Mouse (Mus musculus): ENCODE data around the gene Rsf1. TPM values are rescaled to one million over a fixed set of nuclear protein-coding genes. Genes with fewer than 3 reads are reported as not detected.
A peak's percentile ranks its signal among the peaks of the same experiment; 100 is the strongest.

Rsf1 gene
- 10 to 100 TPM; 42.9 to 47.9 TPM for total RNA-seq (2021)

DNA sequence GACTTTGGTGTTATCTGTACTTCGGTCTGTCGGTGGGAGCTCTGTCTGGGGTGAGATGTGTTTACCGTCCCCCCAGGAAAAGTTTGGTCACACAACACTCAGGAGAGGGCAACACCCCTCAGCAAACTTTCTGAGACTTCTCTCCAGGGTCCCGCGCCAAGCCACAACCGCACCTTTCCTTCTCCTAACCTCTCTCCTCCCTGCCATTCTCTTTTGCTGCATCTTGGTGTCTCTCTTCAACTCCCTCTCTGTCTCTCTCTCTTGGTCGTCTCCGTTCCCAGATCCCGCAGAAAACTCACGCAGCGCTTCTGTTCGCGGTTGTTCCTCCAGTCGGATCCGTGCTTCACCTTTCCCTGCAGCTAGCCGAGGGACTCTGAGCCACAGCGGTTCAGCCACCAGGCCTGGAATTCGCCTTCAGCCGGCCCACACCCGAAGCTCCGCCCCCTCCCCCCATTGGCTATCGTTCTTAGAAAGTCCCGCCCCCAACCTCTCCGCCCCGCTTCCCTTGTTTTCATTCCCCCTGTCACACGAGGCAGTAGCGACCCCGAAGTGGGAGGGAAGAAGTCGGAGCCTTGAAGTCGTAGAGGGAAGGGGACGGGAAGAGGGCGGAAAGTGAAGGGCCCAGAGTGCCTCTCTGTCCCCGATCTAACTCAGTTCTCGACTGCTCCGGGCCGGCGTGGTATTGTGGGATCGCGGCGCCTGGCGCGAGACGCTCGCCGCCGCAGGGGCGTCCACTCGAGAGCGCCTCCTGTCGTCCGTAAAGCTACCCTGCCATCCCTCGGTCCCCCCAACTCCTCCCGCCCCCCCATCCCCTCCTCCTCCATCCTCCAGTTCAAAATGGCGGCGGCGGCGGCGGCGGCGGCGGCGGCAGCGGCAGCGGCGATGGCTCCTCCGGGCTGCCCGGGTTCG lies at the start of gene Rsf1, which contains the start of gene Aamdc:
Gene Rsf1, plus strand, starts transcription at position 823 of the 909 bp plus-strand sequence.
Gene Aamdc, minus strand, starts transcription at position 431 of the 909 bp plus-strand sequence.
- DNase-seq (ENCODE audit: low spot score in 2 of 2): peak; percentile 94 to 98
- intact Hi-C loops (cut with DNase I): loop anchor here (1.0 to 5.0 kb wide), 3 partner anchors 98 to 154 kb away; no protein-coding TSS in a partner anchor

DNA sequence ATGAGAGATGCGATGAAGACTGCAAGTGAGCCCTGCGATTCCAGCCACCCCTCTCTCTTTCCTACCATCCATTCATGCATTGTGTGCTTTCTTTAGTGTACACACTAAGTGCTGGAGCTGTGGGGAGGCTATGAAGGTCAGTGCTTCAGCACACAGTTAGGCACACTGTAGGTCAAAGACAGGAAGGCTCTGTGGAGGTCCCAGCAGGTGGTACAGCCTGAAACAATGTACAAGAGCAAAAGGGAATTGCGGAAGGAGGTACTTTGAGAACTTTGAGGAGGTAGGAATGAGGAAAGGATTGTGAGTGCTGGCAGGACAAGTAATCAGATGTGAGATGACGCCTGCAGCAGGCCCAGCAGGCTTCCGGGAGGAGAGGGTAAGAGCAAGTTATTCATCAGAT lies 44.2 kb upstream of the Rsf1 start:
- no peak for DNase-seq (ENCODE audit: low spot score in 2 of 2)
- intact Hi-C loops (cut with DNase I): no loop called here

DNA sequence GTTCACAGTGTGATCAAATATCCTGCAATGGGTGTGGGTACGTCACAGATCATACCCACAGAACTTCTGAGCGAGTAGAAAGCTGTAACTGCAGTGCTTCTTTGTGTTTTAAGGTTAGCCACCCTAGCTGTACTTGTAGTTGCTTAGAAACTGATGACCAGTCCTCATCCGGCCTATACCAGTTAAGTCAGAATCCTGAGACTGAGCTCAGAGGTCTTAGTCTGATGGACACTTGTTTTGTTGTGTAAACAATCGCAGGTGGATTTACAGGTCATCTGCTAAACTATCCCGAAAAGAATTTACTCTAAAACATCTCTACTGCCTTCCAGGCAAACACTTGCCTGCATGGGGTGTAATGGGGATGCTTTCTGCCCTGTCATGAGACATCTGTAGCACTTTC lies 43.1 kb upstream of the Rsf1 start:
- DNase-seq (ENCODE audit: low spot score in 2 of 2): no peak
- intact Hi-C loops (cut with DNase I): no loop called here

DNA sequence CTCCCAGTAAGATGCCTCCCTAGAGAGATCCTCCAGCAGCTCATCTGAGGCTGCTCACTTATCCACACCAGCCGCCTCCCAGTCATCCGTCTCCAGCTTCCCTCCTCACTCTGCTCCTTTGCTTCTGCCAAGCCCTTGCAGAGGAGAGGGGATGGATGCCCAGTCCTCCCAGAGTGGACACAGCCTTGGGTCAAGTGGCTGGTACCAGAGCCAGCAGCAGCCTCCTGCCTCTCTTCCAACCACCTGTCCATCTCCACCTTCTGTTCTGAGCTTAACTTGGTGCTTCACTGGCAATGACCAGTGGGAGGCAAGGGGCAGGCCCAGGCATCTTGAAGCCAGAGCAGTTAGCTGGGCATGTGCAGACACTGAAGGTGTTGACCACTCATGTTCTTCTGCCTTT lies 33.2 kb upstream of the Rsf1 start:
- DNase-seq (ENCODE audit: low spot score in 2 of 2): no peak
- intact Hi-C loops (cut with DNase I): no loop called here

DNA sequence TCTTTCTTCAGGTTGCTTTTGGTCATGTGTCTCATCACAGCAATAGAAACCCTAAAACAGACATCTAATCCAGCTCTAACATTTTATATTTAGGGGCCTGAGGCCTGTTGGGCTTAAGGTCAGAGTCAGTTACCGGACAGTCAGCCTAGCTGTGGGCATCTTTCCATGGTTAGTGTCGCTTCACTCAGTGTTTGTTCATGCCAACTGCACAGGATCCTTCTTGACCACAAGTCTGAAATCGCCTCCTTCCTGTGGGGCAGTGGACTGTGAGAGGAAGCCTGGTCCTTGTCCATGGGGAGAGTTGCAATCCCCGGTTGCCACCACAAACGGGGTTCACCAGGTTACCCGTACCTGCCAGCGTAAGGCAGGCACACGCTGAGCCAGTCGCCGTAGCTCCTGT lies 30.4 kb upstream of the Rsf1 start:
- DNase-seq (ENCODE audit: low spot score in 2 of 2): no peak
- intact Hi-C loops (cut with DNase I): no loop called here

DNA sequence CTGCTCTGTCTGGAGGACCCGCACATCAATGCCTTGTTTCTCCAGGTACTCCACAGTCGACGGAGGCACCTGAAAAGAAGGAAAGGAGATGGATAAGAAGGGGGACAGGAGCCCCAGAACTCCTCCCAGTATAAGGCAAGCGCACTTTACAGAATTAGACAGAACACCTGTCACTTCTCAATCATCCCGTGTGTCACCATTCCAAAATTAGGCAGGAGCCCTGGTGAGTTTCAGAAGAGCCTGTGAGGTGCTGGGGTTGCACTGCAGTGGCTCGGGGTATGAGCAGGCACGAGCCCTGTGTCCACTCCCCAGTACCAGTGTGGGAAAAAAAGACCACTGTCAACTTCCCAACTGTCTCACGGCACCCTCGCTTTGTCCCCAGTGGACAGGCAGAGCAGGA lies 29.0 kb upstream of the Rsf1 start:
- intact Hi-C loops (cut with DNase I): no loop called here
- no peak for DNase-seq (ENCODE audit: low spot score in 2 of 2)

DNA sequence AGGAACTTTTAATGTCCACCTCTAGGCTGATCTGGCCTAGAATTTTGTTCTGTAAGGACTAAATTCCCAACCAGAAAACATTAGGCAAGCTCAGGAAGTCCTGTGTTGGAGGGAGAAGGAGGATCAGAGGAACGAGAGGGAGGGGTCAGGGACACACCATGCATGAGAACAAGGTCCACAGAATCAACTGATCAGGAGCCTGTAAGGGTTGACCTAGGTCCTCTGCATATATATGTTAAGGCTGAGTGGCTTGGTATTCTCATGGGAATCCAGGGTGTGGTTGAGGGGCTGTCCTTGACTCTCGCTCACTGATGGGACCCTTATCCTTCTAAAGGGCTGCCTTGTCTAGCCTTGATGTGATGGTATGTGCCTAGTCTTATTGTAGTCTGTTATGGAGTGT lies 16.1 kb upstream of the Rsf1 start:
- DNase-seq (ENCODE audit: low spot score in 2 of 2): no peak
- intact Hi-C loops (cut with DNase I): no loop called here

DNA sequence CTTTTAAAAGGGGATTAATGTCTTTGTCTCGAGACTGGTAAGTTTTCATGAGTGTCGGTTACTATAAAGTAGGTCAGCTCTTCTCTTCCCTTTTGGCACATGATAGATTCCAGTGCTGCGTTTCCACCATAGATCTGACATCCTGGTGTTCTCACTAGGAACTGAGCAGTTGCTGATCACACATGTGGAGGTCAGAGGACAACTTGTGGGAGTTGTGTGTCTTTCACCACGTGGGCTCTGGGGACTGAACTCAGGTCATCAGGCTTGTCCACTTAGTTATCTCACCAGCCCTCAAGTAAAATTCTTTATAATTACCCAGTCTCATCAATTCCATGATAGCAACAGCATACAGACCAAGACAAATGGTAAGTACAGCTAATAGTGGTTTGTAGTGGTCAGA lies 10.3 kb upstream of the Rsf1 start:
- DNase-seq (ENCODE audit: low spot score in 2 of 2): no peak
- intact Hi-C loops (cut with DNase I): no loop called here

DNA sequence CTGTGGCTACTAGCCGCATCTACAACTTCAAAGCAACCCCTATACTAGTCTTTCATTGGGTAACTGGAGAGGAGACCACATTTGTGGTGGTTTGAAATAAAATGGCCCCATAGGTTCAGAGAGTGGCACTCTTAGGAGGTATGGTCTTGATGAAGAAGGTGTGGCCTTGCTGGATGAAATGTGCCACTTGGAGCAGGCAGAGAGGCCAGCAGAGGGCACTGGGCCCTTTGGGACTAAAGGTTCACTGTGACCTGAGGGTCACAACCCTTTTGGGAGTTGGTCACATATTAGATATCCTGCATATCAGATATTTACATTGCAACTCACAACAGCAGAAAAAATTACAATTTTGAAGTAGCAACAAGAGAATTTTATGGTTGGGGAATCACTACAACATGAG lies 9.3 kb upstream of the Rsf1 start:
- DNase-seq (ENCODE audit: low spot score in 2 of 2): no peak
- intact Hi-C loops (cut with DNase I): no loop called here

DNA sequence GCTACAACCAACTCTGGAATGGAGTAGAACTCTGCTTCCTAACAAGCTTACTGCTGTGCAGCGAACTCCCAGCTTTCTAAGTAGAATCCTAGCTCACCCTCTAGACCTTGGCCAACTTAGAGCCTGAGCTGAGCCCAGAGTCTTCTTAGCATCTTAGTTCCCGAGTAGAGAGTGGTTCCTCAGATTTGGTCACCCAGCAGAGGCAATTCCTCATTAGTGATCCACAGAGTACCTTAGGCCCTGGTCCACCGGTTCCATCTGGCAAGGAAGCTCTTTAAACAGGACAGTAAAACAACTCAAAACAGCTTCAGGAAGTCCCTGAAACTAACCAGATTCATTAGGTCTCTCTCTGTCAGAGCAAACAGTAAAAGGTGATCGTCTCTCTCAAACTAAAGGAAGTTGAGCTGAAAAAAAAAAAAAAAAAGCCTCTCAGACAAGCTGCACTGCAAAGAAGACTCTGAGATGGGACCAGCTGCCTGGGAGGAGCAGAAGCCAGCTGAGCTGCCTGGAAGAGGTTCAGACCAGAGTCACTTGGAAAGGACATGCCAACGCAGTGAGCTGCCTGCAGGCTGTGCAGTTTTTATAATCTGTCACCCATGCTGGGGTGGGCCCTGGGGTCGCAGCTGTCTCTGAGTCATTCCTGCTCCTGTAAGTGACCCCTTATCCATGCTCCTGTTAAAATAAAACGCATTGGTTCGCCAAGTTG lies 1.2 kb upstream of the Rsf1 start:
- intact Hi-C loops (cut with DNase I): loop anchor here (1.0 to 5.0 kb wide), 3 partner anchors 97 to 153 kb away; no protein-coding TSS in a partner anchor
- DNase-seq (ENCODE audit: low spot score in 2 of 2): peak; percentile 19 to 49

DNA sequence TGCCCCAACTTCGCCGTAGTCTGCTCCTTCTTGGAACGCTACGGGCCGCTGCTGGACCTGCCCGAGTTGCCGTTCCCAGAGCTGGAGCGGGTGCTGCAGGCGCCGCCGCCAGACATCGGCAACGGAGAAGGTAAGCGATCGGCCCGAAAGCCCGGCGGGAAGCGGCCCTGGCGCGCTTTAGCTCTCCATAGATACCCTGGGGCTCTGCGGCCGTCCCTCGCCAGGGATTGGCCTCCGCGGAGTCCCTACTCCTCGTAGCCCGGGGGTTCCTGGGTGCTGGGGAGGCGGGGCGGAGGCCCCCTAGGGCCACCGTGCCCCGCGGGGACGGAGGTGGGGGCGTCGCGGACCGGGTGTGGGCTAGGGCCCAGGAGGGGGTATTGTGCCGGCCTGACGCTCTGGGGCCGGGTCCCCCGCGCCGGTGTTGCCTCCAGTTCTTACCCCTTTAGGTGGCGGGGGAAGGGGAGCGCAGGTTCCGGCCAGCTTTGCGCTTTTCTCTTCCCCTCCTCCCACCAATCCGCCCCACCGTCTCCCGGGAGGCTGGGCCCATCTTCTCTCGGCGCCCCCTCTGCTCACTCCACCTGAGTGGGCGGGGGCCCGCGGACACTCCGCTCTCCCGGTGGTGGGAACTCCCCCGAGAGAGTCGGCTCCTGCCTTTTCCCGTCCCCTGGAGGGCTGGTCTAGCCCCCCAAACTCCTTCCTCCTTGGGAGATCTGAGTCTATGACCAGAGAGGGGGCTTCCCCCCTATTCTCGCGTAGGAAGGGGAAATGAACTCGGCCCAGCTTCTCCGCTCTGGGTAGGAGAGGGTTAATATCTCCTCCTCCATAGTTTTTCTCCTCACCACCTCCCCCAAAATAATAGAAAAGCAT lies 520 bp downstream of the Rsf1 start:
- peak; percentile 51 for DNase-seq (ENCODE audit: low spot score in 2 of 2)
- intact Hi-C loops (cut with DNase I): loop anchor here (1.0 to 5.0 kb wide), 5 partner anchors 57 to 155 kb away; partner anchors contain the start of gene Clns1a

DNA sequence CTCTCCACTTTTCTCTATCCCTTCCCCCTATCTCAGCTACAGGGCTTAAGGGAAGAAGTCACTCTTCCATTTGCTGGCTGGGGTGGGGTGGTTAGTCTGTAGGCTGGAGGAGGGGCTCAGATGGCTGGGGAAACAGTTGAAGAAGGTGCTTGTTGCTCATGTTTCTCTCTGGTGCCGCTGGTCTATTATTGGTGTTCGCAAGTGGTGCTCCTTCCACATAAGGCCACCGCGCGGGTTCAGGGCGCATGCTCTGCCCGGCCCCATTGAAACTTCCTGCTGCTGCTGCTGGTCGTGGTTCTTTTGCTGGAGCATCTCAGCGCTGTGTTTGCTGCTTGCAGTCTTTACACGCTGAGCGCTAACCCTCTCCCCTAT lies 1.1 kb downstream of the Rsf1 start:
- DNase-seq (ENCODE audit: low spot score in 2 of 2): peak; percentile 82 to 93
- intact Hi-C loops (cut with DNase I): loop anchor here (5.0 kb wide), 2 partner anchors 56 to 116 kb away; partner anchors contain the start of gene Clns1a

DNA sequence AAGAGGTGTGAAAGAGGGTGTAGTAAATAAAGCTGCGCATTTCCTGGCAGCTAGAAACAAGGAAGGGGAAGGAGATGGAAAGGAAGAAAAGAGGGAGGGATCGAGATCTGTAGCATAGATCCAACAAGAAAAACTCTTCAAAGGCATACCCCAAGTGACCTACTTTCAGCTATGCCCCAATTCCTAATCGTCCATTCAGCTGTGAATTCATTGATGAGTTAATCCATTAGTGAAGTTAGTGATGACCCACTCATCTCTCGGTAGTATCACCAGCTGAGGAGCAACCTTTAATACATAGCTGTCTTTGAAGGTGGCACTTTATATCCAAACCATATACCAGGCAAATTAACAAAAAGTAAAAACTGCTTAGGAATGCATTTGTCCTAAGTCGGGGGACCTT lies 8.8 kb downstream of the Rsf1 start:
- intact Hi-C loops (cut with DNase I): no loop called here
- DNase-seq (ENCODE audit: low spot score in 2 of 2): no peak

DNA sequence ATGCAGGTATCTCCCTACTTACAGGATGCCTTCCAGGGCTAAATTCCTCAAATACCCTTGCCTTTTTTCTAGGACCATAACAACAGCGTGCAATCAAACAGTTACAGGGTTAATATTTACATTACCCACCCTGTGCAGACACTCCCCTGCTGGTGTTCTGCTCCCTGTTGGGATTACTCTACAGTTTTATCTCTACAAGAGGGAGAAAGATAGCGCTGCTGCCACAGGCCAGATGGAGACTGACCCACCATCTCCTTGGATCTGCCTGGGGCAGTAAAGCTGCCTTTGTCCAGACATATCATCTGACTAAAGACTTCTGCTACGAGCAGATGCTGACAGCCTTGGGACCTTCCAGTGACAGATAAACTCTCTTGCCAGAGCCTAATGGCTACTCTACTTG lies 10.8 kb downstream of the Rsf1 start:
- intact Hi-C loops (cut with DNase I): no loop called here
- DNase-seq (ENCODE audit: low spot score in 2 of 2): no peak

DNA sequence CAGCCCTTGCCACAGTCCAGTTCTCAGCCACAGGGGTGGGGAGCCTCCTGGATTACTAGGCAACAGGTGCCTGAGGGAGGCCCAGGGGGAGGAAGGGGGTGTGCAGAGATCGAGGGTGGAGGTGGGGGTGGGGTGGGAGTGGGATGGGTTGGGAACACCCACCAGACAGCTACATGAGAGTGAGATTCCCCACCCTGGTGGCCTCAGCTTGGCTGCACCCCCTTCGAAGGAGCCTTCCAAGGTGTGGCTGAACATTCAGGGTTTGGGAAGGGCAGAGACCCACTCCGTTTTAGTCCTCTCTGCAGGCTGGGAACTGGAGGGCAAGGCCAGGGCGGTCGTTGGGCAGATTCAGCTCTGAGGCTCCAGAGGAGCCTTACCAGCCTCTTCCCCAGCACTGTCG lies 11.6 kb downstream of the Rsf1 start:
- intact Hi-C loops (cut with DNase I): no loop called here
- no peak for DNase-seq (ENCODE audit: low spot score in 2 of 2)

DNA sequence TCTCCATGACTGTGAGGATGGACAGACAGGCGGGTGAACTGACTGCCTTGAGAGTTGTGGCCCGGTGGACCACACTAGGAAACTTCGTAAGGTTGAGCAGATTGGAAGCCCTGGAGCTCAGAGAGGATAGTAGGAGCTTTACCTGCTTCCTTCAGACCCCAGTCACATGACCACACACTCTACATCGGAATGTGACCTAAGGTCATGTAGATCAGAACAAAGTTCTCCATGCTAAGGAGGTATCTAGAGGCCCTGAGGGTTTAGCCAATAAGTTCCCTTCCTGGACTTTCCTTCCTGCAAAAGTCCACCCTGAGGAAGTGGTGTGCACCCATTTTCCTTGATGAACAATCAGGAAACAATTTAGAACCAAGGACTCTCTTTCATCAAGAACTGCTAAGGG lies 12.7 kb downstream of the Rsf1 start:
- DNase-seq (ENCODE audit: low spot score in 2 of 2): no peak
- intact Hi-C loops (cut with DNase I): no loop called here

DNA sequence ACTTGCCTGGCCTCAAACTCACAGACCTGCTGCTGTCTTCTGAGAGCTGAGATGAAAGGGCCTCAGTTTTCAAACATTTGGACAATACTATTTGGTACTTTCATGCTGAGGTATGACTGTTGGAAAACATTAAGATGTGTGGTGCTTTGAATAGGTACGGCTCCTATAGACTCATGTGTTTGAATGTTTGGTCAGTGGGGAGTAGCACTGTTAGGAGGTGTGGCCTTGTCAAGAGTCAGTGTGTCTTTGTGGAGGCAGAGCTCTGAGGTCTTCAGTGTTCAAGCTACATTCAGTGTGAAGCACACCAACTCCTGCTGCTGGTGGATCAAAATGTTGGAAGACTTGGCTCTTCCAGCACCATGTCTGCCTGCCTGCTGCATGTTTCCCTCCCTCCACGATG lies 13.8 kb downstream of the Rsf1 start:
- intact Hi-C loops (cut with DNase I): no loop called here
- no peak for DNase-seq (ENCODE audit: low spot score in 2 of 2)

DNA sequence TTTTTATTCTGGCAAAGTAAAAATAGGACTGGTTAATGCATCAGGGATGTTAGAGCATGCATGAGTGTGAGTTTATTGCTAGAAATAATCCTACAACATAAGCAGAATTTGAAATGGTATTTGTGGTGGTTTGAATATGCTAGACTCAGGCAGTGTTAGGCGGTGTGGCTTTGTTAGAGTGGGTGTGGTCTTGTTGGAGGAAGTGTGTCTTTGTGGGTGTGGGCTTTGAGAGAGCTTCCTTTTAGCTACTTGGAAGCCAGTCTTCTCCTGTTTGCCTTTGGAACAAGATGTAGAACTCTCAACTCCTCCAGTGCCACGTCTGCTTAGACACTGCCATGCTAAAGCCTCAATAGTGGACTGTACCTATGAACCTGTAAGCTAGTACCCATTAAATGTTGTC lies 18.9 kb downstream of the Rsf1 start:
- DNase-seq (ENCODE audit: low spot score in 2 of 2): no peak
- intact Hi-C loops (cut with DNase I): no loop called here

DNA sequence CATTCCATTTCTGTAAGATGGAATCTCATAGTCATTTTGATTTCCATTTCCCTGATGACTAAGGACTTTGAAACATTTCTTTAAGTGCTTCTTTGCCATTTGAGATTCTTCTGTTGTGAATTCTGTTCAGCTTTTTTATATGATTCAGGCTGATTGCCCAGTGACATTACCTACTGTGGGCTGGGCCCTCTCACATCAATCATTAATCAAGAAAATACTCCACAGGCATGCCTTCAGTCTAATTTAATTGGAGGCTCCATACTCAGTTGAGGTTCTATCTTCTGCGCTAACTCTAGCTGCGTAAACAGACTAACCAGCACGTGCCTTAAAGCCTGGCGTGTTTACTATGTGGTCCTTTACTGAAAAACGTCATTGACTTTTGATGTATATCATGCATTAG lies 41.7 kb downstream of the Rsf1 start:
- DNase-seq (ENCODE audit: low spot score in 2 of 2): no peak
- intact Hi-C loops (cut with DNase I): no loop called here

DNA sequence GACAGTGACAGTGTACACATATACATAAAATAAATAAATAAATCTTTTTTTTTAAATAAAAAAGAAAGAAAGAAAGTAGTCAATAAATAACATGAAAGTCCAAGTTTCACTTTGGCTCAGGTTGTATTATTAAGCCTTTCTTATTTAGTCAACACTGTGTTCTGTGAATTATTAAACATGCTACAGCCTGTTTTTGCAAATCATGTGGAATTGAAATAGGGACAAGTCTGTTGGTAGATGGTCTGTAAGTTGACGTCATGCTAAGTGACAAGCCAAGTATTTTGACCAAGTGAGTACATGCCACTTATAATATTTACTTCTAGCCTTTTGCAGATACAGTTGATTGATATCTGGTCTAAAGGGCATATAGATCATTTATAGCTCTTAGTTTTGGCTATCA lies 43.0 kb downstream of the Rsf1 start:
- intact Hi-C loops (cut with DNase I): no loop called here
- DNase-seq (ENCODE audit: low spot score in 2 of 2): no peak

All from left cerebral cortex, postnatal 25 days (tissue).